Mouse (Mus musculus): Measurements from ENCODE around the gene Kcnk13.

DNA sequence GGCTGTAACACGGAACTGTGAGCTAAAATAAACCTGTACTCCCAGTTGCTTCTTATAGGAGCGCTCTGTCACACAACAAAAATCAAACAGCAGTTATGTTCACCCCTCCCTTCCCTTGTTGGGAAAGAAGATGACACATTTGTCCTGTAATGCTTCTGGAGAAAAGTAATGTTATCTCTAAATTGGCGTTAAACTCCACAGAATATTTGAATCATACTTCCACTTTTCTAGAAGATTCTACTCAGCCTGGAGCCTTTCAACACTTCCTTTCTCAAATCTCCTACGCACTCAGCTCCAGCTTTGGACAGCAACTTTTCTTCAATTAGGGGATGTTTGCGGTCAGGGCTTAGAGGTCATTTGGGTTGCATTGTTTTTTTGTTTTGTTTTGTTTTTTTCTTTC lies 125.0 kb downstream of the Kcnk13 start:
- TF ChIP-seq POLR2A (IDR thresholded peaks at IDR 0.05; ENCODE audit: borderline replicate concordance, insufficient read depth, low read length) (no peak), CTCF (IDR thresholded peaks at IDR 0.05; ENCODE audit: borderline replicate concordance, insufficient read depth, low read depth, low read length) (no peak)
